Mouse (Mus musculus): ENCODE measurements at regions not wholly inside any gene's neighbourhood (a gene's known extent, or its start where the extent isn't known, plus 50 kb on each side); places are given as distances from the start of the nearest gene placed in this dataset.
A peak's percentile ranks its signal among the peaks of the same experiment; 100 is the strongest.

- no peak for DNase-seq (ENCODE audit: low spot score)
These were observed 400.0 kb downstream of the Cdh26 start for GRCm38 (mm10) chr2:178830313-178830712.

GRCm38 (mm10) chr2:178834986-178835385, 404.7 kb downstream of the Cdh26 start:
- no peak for DNase-seq (ENCODE audit: low spot score)

- no peak for DNase-seq (ENCODE audit: low spot score)
These were observed 408.2 kb downstream of the Cdh26 start for GRCm38 (mm10) chr2:178838571-178838970.

DNA sequence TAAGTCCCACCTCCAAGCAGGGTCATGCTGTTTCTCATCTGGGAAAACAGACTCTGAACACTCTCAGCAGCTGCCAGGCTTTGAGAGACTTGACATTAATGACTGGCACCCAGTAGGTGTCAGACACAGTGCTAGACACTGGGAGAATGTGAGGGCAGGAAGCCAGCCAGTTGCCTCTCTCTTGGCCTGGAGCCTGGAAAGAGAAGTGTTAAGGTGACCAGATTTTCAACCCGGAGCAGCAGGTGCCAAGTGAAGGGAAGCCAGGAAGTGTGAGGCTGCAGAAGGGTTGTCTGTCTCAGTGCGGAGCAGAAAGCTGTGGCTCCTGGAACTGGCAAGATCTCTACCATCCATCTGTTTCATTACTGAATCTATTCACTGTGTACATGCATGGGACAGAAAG, 410.6 kb downstream of the Cdh26 start:
- no peak for DNase-seq (ENCODE audit: low spot score)

GRCm38 (mm10) chr2:178842595-178842994, 412.3 kb downstream of the Cdh26 start:
- no peak for DNase-seq (ENCODE audit: low spot score)

DNA sequence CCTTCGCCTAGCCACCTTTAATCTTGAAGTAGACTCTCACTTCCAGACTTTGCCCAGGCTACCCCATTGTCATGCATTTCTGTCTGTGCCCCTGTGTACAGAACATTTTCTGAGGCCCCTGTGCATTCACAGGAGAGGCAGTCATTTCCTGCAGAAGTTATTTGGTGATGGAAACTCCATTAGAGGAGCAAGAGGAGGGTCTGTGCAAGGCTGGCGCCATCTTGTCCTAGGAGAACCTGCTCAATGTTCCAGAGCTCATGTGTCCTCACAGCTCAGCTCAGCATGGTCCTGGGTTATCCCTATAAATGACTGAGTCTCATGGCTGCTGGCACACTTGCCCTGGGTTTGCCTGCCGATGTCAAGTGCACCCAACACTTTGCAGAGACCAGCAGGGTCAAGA, 413.1 kb downstream of the Cdh26 start:
- no peak for DNase-seq (ENCODE audit: low spot score)

DNA sequence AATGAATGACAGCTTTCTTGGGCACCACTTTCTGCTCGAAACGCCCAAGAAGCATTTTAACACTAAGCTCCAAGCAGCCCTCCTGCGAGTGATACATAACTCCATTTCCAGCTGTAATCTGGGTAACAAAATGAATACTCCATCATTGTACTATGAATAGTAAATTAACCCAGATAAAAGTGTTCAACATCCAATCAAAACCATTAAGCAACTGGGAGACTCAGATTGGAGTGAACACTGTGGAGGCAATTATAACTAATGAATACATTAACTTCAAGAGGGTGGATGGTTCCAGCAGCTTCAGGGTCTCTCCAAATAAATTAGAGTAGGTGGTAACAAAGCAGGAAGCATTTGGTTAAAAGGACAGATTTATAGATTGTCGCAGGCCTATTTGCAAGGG, 414.2 kb downstream of the Cdh26 start:
- no peak for DNase-seq (ENCODE audit: low spot score)

DNA sequence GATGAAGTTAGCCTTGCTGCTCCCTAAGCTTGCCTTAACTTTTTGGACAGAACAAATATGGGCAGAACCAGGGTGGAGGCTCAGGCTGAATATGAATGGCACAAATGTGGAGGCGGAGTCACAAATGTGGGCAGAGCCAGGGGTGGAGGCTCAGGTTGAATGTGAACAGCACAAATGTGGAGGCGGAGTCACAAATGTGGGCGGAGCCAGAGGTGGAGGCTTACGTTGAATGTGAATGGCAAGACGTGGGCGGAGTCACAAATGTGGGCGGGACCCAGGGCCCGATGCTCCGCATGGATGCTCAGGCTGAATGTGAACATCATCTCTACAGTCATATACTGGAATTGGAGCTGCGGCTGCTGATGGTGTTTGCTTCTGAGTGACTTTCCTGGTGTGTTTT, 420.0 kb downstream of the Cdh26 start:
- peak; percentile 68 for DNase-seq (ENCODE audit: low spot score)

- no peak for DNase-seq (ENCODE audit: low spot score)
These were observed 420.4 kb downstream of the Cdh26 start for GRCm38 (mm10) chr2:178850769-178851168.

DNA sequence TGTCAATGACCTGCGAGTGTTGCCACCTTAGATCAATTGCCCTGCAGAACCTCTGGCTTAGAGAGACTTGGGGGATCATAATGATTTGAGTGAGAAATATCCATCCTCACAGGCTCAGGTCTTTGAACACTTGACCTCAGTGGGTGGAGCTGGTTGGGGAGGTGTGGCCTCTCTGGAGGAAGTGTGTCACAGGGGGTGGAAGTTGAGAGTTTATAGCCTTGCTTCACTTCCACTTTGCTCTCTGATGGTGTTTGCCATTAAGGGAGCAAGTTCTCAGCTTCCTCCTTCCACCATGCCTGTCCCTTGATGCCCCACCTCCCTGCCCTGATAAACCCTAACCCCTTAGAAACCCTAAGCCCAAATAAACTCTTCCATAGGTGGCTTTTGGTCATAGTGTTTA, 423.7 kb downstream of the Cdh26 start:
- DNase-seq (ENCODE audit: low spot score) = no peak

DNA sequence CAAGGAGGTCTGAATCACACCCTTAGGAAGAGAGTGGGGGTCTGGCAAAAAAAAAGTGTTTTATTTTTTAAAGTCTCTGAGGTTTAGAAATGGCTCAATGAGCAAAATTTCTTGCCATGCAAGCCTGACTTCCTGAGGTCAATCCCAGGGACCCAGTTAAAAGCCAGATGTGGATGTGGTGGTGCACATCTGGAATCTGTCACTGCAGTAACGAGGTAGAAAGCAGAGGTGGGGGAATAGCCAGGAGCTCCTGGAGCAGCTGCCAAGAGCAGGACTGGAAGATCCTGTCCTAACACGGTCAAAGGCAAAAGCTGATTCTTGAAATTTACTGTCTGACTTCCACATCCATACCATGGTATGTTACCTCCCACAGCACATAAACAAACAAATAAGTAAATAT, 424.4 kb downstream of the Cdh26 start:
- no peak for DNase-seq (ENCODE audit: low spot score)

DNA sequence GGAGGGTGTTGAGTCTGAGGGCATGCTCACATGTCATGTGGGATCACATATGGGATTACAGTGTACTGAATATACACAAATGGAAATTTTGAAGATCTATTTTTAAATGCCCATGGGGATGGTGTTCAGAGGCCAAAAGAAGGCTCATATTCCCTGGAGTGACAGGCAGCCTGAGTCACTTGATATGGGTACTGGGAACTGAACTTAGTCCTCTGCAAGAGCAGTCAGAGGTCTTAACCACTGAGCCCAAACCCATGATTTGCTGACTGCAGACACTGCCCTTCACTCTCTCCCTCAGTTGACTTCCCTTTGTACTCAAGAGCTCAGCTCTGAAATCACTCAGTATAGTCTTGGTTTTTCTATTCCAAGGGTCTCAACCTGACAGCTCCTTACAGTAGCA, 432.3 kb downstream of the Cdh26 start:
- DNase-seq (ENCODE audit: low spot score) = no peak

- DNase-seq (ENCODE audit: low spot score) = peak; percentile 66
These were observed 436.8 kb downstream of the Cdh26 start for GRCm38 (mm10) chr2:178867086-178867485.

GRCm38 (mm10) chr2:178869160-178869559, 438.8 kb downstream of the Cdh26 start:
- no peak for DNase-seq (ENCODE audit: low spot score)

DNA sequence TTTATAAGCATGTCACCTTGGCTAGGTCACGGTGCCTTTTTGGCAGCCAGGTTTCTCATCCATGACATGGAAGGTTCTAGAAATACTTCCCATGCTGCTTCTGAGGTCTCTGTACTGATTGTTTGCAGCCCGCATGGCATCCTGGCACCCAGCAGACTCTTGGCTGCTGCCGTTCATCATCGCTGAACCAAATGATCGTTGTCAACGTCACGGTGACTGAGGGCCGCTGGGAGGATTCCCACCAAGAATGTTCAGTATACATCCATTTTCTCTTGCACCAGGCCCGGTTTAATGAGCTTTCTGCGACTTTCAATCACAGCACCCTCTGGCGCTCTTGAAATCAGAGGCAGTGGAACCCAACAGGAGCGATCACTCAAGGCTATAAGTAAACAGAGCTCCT, 448.1 kb downstream of the Cdh26 start:
- DNase-seq (ENCODE audit: low spot score) = no peak

DNA sequence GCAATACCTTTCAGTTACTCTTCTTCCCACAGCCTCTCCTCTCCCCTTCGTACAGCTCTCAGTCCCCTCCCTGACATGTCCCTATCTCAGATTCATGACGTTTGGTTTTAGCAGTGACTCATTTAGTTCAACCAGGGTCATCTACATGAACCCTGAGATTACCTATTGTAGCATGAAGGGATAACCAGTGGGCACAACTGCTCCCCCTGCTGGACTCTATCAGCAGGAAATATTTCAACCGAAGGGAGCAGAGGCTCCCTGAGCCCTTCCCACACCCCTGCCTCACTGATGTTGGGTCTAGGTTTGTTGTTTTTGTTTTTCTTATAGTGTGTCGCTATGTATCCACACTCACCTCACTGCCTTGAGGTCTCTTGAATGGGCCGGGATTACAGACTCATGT, 455.4 kb downstream of the Cdh26 start:
- DNase-seq (ENCODE audit: low spot score) = peak; percentile 49

DNA sequence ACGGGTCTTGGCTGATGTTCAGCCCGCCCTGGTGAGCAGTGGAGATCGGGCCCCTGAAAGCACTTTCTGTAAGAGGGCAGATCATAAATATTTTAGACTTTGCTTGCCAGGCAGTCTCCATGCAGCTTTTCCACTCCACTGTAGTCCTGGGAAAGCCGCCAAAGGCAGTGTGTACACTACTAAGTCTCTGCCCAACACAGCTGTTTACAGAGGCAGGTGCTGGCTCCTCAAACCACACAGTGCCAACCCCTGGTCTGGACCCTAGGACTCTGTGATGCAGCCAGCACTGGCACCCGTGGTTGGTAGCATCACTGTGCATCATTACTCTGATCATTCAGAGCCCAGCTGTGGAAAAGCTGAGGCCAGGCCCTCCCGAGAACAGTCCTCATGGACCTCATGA, 458.4 kb downstream of the Cdh26 start:
- DNase-seq (ENCODE audit: low spot score) = no peak

DNA sequence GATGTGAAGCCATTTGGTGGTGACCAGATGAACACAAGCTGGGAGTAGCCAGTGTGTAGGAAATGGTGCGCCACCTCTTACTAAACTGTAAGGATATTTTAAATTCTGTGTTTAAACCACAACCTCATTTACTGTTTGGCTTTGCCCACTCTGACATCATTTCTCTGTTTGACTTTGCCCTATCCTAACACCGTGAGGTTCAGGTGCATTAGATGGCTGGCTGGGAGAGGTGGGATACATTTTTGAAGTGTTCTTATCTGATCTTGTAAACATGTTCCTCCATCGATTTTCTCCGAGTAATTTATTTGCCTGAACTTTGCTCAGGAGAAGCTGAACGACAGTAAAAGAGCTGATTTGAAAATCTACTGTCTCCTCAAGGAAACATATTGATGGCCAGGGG, 472.1 kb downstream of the Cdh26 start:
- no peak for DNase-seq (ENCODE audit: low spot score)

- no peak for DNase-seq (ENCODE audit: low spot score)
These were observed 479.0 kb downstream of the Cdh26 start for GRCm38 (mm10) chr2:178909325-178909724.

DNA sequence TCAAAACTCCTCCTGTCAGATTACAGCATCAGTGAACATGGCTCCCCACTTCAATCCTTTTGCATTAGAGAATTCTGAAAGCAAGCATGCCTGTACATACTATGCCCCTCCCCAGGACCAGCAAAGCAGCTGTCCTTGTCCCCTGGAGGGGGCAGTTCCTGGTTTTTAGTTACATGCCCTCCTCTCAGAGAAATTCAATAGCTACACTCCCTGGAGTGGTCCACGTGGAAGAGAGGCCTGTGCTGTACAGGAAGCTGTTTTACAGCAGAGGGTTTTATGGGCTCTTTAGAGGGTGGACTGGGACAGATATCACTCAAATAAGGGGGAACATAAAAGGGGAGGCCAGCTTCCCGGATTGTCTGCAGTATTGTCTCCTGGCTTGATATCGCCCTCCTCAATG, 481.3 kb downstream of the Cdh26 start:
- DNase-seq (ENCODE audit: low spot score) = no peak

GRCm38 (mm10) chr2:178916316-178917033, 486.1 kb downstream of the Cdh26 start:
- DNase-seq (ENCODE audit: low spot score) = no peak

DNA sequence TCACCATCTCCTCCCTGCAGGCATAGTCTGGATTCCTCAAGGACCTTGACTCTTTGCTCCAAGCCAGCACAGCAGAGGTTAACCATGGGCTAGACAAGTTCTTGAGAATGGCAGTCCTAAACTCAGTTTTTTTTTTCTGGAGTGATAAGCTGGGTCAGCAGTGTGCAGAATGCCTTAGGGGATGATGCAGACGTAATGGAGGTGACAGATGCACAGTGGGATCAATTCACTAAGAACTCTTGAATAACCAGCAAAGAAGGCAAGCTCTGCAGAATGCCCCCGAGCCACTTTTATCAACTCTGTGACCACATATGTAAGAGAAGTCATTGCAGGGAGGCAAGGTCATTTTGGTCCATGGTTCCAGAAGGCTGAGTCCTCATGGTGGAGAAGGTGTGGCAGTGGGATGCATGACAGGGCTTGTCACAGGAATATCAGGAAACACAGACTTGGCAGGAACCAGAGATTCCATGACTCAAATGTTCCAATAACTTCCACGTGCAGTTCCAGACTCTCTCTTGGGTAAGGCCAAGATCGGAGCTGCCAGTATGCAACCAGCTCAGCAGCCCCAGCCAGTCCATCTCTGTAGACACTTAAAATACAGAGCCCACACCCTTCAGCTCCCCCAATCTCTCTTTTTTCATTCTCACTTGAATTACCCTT, 494.3 kb downstream of the Cdh26 start:
- no peak for DNase-seq (ENCODE audit: low spot score)

DNA sequence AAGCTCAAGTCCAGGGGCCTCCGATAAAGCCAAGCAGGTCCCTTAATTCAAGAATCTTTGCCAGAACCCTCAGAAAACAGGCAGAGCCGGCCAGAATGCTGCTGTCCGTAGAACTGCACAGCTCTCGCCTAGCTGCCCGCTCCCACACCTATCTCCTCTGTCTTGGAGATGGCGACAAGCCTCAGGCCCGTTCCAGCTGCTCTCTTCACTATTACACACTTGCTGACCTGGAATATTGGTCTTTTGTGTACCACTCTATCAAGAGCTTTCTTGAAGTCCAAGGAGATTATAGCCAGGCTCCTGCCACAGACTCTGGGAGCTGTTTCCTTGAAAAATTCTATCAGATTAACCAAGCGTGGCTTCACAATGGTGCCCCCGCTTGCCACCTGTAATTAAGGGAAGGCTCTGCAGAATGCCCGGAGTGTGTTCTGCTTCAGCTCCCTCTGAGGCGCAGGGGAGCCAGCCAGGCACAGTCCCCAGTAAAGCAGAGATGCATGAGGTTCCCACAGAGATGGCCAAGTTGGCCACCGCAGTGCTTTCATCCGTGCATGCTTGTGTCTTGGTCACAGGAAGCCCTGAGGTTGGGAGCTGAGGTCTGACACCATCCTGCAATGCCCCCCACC, 496.8 kb downstream of the Cdh26 start:
- no peak for DNase-seq (ENCODE audit: low spot score)

DNA sequence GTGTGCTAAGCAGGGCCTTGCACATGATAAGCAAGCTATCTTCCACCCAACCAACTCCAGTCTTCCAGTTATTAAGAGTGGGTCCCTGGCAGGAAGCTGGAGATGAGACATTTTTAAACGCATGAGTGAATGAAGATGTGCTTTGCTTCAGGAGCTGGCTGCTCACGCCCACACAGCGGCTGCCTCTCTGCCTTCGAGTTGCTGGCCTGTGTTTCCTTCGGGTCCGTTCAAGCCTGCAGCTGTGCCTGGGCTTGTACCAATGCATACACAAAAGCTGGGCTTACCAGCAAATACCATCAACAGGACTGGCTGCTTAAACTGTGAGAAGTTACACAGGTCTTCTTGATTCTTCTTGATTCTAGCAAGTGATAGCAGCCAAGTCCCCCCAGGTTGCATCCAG, 498.7 kb downstream of the Cdh26 start:
- no peak for DNase-seq (ENCODE audit: low spot score)

All from testis, postnatal 10 days (tissue).